Mouse (Mus musculus): ENCODE measurements at regions not wholly inside any gene's neighbourhood (a gene's known extent, or its start where the extent isn't known, plus 50 kb on each side); places are given as distances from the start of the nearest gene placed in this dataset.

GRCm38 (mm10) chr11:64727841-64728421, 250.9 kb upstream of the Elac2 start:
- H3K9ac ChIP-seq (replicated peaks; ENCODE audit: low read length), result no peak overlapping the region
- DNase-seq (ENCODE audit: low spot score) (no peak), ATAC-seq (replicated peaks; ENCODE audit: insufficient number of reproducible peaks, low FRiP score, low TSS enrichment, low read depth) (no peak)
- no peaks in the 10 kb centered on the region for H3K4me1 ChIP-seq (ENCODE audit: control insufficient read depth, insufficient read depth, low read length)
- 64% methylated on average over 5 of the region's 5 CpGs for WGBS
- no peak overlapping the region for H3K4me2 ChIP-seq (ENCODE audit: low read depth, low read length)
- no peaks in the 10 kb centered on the region for H3K9me3 ChIP-seq (replicated peaks; ENCODE audit: control insufficient read depth, low read length)
- no peaks in the 10 kb centered on the region for H3K36me3 ChIP-seq (replicated peaks; ENCODE audit: control insufficient read depth, insufficient read depth, low read depth, low read length)
- H3K4me3 ChIP-seq (ENCODE audit: low read depth, low read length), result no peak overlapping the region
- H3K27me3 ChIP-seq (ENCODE audit: control insufficient read depth, insufficient read depth, low read length), result no peaks in the 10 kb centered on the region
- no peak overlapping the region for H3K27ac ChIP-seq (replicated peaks; ENCODE audit: low read depth, low read length)

DNA sequence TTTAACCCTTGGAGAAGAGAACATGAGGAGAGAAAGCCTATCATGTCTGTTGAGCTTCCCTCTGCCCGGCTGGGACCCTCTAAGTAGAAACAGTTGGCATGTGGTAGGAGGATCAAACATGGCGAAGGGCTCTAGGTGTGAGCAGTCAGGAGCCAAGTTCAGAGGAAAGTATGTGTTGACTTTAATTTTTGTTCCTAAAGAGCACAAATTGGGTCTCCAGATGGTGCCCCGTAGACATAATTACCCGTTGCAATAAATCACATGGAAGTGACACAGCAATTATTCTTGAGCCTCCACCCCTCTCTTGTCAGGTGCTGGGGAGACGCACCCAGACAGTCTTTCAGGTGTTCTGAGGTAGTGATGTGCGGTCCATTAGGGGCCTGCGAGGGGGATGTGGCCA, 239.9 kb upstream of the Elac2 start:
- ATAC-seq (replicated peaks; ENCODE audit: insufficient number of reproducible peaks, low FRiP score, low TSS enrichment, low read depth) (no peak), DNase-seq (ENCODE audit: low spot score) (no peak)
- H3K4me3 ChIP-seq (ENCODE audit: low read depth, low read length), result no peak overlapping the region
- no peak overlapping the region for H3K27ac ChIP-seq (replicated peaks; ENCODE audit: low read depth, low read length)
- H3K4me1 ChIP-seq (ENCODE audit: control insufficient read depth, insufficient read depth, low read length), result no peaks in the 10 kb centered on the region
- 61% methylated on average over 7 of the region's 7 CpGs for WGBS
- H3K4me2 ChIP-seq (ENCODE audit: low read depth, low read length), result no peak overlapping the region
- H3K27me3 ChIP-seq (ENCODE audit: control insufficient read depth, insufficient read depth, low read length), result no peaks in the 10 kb centered on the region
- no peak overlapping the region for H3K9ac ChIP-seq (replicated peaks; ENCODE audit: low read length)
- no peaks in the 10 kb centered on the region for H3K9me3 ChIP-seq (replicated peaks; ENCODE audit: control insufficient read depth, low read length)
- H3K36me3 ChIP-seq (replicated peaks; ENCODE audit: control insufficient read depth, insufficient read depth, low read depth, low read length), result no peaks in the 10 kb centered on the region

DNA sequence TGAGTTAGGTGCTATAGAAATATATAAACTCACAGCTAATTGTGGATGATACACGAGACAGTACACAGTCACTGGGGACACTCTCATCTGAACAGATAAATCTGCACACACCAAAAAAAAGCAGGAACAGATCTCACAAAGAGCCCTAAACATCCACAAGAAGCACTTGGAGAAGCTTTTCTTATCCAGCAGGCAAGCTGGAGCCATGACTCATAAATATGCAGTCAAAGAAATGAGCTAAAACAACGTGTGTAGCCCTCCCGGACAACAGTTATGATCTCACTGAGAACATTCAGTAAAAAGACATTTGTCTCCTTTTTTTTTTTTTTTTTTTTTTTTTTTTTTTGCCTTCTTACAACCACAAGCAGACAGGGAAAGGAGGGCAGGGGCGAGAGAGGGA, 235.1 kb upstream of the Elac2 start:
- DNase-seq (ENCODE audit: low spot score) (no peak), ATAC-seq (replicated peaks; ENCODE audit: insufficient number of reproducible peaks, low FRiP score, low TSS enrichment, low read depth) (no peak)
- no peak overlapping the region for H3K27ac ChIP-seq (replicated peaks; ENCODE audit: low read depth, low read length)
- H3K9me3 ChIP-seq (replicated peaks; ENCODE audit: control insufficient read depth, low read length), result no peaks in the 10 kb centered on the region
- H3K36me3 ChIP-seq (replicated peaks; ENCODE audit: control insufficient read depth, insufficient read depth, low read depth, low read length), result no peaks in the 10 kb centered on the region
- H3K9ac ChIP-seq (replicated peaks; ENCODE audit: low read length), result no peak overlapping the region
- no peak overlapping the region for H3K4me2 ChIP-seq (ENCODE audit: low read depth, low read length)
- 73% methylated on average over 4 of the region's 4 CpGs for WGBS
- no peak overlapping the region for H3K4me3 ChIP-seq (ENCODE audit: low read depth, low read length)
- no peaks in the 10 kb centered on the region for H3K4me1 ChIP-seq (ENCODE audit: control insufficient read depth, insufficient read depth, low read length)
- no peaks in the 10 kb centered on the region for H3K27me3 ChIP-seq (ENCODE audit: control insufficient read depth, insufficient read depth, low read length)

- ATAC-seq (replicated peaks; ENCODE audit: insufficient number of reproducible peaks, low FRiP score, low TSS enrichment, low read depth) (no peak), DNase-seq (ENCODE audit: low spot score) (no peak)
- 88% methylated on average over 6 of the region's 6 CpGs for WGBS
- Histone ChIP-seq H3K4me3 (ENCODE audit: low read depth, low read length) (no peak overlapping the region), H3K9ac (replicated peaks; ENCODE audit: low read length) (no peak overlapping the region), H3K36me3 (replicated peaks; ENCODE audit: control insufficient read depth, insufficient read depth, low read depth, low read length) (no peaks in the 10 kb centered on the region), H3K4me2 (ENCODE audit: low read depth, low read length) (no peak overlapping the region), H3K9me3 (replicated peaks; ENCODE audit: control insufficient read depth, low read length) (no peaks in the 10 kb centered on the region), H3K4me1 (ENCODE audit: control insufficient read depth, insufficient read depth, low read length) (no peaks in the 10 kb centered on the region), H3K27me3 (ENCODE audit: control insufficient read depth, insufficient read depth, low read length) (no peaks in the 10 kb centered on the region), H3K27ac (replicated peaks; ENCODE audit: low read depth, low read length) (no peak overlapping the region)
Measured at GRCm38 (mm10) chr11:64746146-64746545, 232.7 kb upstream of the Elac2 start.

- 33% methylated on average over 9 of the region's 9 CpGs for WGBS
- Histone ChIP-seq H3K9me3 (replicated peaks; ENCODE audit: control insufficient read depth, low read length) (no peaks in the 10 kb centered on the region), H3K4me1 (ENCODE audit: control insufficient read depth, insufficient read depth, low read length) (no peaks in the 10 kb centered on the region), H3K27me3 (ENCODE audit: control insufficient read depth, insufficient read depth, low read length) (no peaks in the 10 kb centered on the region), H3K4me2 (ENCODE audit: low read depth, low read length) (no peak overlapping the region), H3K27ac (replicated peaks; ENCODE audit: low read depth, low read length) (no peak overlapping the region), H3K36me3 (replicated peaks; ENCODE audit: control insufficient read depth, insufficient read depth, low read depth, low read length) (no peaks in the 10 kb centered on the region), H3K9ac (replicated peaks; ENCODE audit: low read length) (no peak overlapping the region), H3K4me3 (ENCODE audit: low read depth, low read length) (no peak overlapping the region)
- peak; percentile 65 for DNase-seq (ENCODE audit: low spot score)
- no peak for ATAC-seq (replicated peaks; ENCODE audit: insufficient number of reproducible peaks, low FRiP score, low TSS enrichment, low read depth)
Measured at GRCm38 (mm10) chr11:64749976-64750375, 228.9 kb upstream of the Elac2 start.

GRCm38 (mm10) chr11:64752299-64752698, 226.5 kb upstream of the Elac2 start:
- WGBS, result 55% methylated on average over 3 of the region's 3 CpGs
- Histone ChIP-seq H3K36me3 (replicated peaks; ENCODE audit: control insufficient read depth, insufficient read depth, low read depth, low read length) (no peaks in the 10 kb centered on the region), H3K9me3 (replicated peaks; ENCODE audit: control insufficient read depth, low read length) (no peaks in the 10 kb centered on the region), H3K27ac (replicated peaks; ENCODE audit: low read depth, low read length) (no peak overlapping the region), H3K4me2 (ENCODE audit: low read depth, low read length) (no peak overlapping the region), H3K4me1 (ENCODE audit: control insufficient read depth, insufficient read depth, low read length) (no peaks in the 10 kb centered on the region), H3K9ac (replicated peaks; ENCODE audit: low read length) (no peak overlapping the region), H3K27me3 (ENCODE audit: control insufficient read depth, insufficient read depth, low read length) (no peaks in the 10 kb centered on the region), H3K4me3 (ENCODE audit: low read depth, low read length) (no peak overlapping the region)
- DNase-seq (ENCODE audit: low spot score) (no peak), ATAC-seq (replicated peaks; ENCODE audit: insufficient number of reproducible peaks, low FRiP score, low TSS enrichment, low read depth) (no peak)

DNA sequence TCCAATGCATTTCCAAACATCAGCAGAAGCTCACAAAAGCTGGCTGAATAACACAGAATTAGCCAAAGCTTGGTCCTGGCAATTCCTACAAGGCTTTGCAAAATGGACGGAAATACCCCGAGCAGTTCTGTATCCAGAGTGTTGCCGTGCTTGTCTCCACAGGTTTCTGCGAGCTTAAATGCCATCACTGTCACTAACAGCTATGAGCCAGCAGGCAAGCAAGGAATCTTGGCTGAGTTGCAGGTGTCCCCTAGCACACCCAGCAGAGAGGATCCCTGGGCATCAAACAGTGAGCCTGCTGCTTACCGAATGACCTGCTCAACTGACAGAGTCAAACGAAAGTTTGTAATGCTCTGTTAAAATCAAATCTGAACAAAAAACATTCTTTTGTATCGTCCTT, 226.0 kb upstream of the Elac2 start:
- H3K9me3 ChIP-seq (replicated peaks; ENCODE audit: control insufficient read depth, low read length), result no peaks in the 10 kb centered on the region
- H3K27me3 ChIP-seq (ENCODE audit: control insufficient read depth, insufficient read depth, low read length), result no peaks in the 10 kb centered on the region
- no peaks in the 10 kb centered on the region for H3K4me1 ChIP-seq (ENCODE audit: control insufficient read depth, insufficient read depth, low read length)
- ATAC-seq (replicated peaks; ENCODE audit: insufficient number of reproducible peaks, low FRiP score, low TSS enrichment, low read depth) (no peak), DNase-seq (ENCODE audit: low spot score) (no peak)
- 66% methylated on average over 7 of the region's 7 CpGs for WGBS
- no peak overlapping the region for H3K4me3 ChIP-seq (ENCODE audit: low read depth, low read length)
- no peak overlapping the region for H3K27ac ChIP-seq (replicated peaks; ENCODE audit: low read depth, low read length)
- no peak overlapping the region for H3K9ac ChIP-seq (replicated peaks; ENCODE audit: low read length)
- H3K36me3 ChIP-seq (replicated peaks; ENCODE audit: control insufficient read depth, insufficient read depth, low read depth, low read length), result no peaks in the 10 kb centered on the region
- H3K4me2 ChIP-seq (ENCODE audit: low read depth, low read length), result no peak overlapping the region

DNA sequence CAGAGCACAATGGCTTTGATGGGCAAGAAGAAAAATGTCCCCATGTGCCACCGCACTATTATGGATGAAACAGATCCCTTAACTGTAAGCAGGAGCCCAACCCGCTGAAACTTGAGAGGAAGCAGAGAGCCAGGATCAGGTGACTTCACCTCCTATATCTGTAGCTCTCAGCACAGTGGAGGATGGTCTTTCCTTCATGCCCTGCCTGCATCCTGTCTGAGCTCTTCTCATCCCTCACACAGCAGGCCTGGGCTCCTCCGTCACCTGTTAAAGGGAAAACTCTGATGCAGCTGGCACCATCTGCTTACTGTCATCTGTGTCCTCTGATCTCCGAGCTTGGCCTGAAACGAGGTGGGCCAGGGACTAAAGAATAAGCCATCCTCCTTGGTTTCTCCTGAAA, 224.8 kb upstream of the Elac2 start:
- Histone ChIP-seq H3K9me3 (replicated peaks; ENCODE audit: control insufficient read depth, low read length) (no peaks in the 10 kb centered on the region), H3K27me3 (ENCODE audit: control insufficient read depth, insufficient read depth, low read length) (no peaks in the 10 kb centered on the region), H3K4me1 (ENCODE audit: control insufficient read depth, insufficient read depth, low read length) (no peaks in the 10 kb centered on the region), H3K27ac (replicated peaks; ENCODE audit: low read depth, low read length) (no peak overlapping the region), H3K9ac (replicated peaks; ENCODE audit: low read length) (no peak overlapping the region), H3K4me2 (ENCODE audit: low read depth, low read length) (no peak overlapping the region), H3K36me3 (replicated peaks; ENCODE audit: control insufficient read depth, insufficient read depth, low read depth, low read length) (no peaks in the 10 kb centered on the region), H3K4me3 (ENCODE audit: low read depth, low read length) (no peak overlapping the region)
- DNase-seq (ENCODE audit: low spot score), result no peak
- ATAC-seq (replicated peaks; ENCODE audit: insufficient number of reproducible peaks, low FRiP score, low TSS enrichment, low read depth), result no peak
- 54% methylated on average over 5 of the region's 5 CpGs for WGBS
